In the genomic region with DNA sequence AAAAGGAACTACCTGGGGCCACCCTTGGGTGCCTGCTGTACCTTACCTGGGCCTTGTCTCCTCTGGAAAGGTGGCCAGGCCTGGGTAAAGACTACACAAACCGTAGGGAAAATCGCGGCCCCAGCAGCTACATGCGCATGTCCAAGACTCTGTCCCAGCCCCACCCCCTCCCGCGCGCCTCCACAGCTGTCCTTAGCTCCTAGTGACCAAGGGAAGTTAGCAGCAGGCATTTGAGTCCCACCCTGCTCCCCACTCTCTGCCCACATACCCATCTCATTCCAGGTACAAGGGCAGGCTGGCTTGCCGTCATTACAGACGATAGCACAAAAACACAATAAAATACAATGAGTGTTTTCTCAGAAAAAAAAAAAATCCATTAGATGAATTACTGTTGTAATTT, we compare ENCODE assay signal across 9 mouse cellular contexts. TPM values are rescaled to one million over a fixed set of nuclear protein-coding genes. Genes with fewer than 3 reads are reported as not detected.
DNase-seq lines count a peak whose midpoint lies in the region; ATAC-seq and TF ChIP-seq lines count a peak whose summit lies in the region.
"Had no signal": no experiment of that assay in that cellular context is flagged by ENCODE, and none has a peak within 500 bp of the region (broad histone marks: within the 10 kb centered on the region; RNA-seq: fewer than 3 reads in every experiment).

No protein-coding gene starts in this region.

- H3K27me3 ChIP-seq in heart, embryonic 12.5 days (replicated peaks): peaks cover 44% of the 10 kb centered on the region
- H3K27me3 ChIP-seq in E14TG2a.4 (ENCODE audit: insufficient read depth, low read length): no peaks in the 10 kb centered on the region
- H3K27me3 ChIP-seq in forebrain, embryonic 16.5 days (replicated peaks; ENCODE audit: control insufficient read depth, insufficient read depth, low read length): no peaks in the 10 kb centered on the region
- H3K27me3 ChIP-seq in limb, embryonic 14.5 days (ENCODE audit: control insufficient read depth, insufficient read depth, low read length): 0 out of 2 replicates have a peak, but pooled peaks cover under 1% of the 10 kb centered on the region

- no peaks in the 10 kb centered on the region for H3K36me3 ChIP-seq in heart, embryonic 12.5 days
- H3K36me3 ChIP-seq in E14TG2a.4 (ENCODE audit: insufficient read depth, low read length): no peaks in the 10 kb centered on the region
- no peaks in the 10 kb centered on the region for H3K36me3 ChIP-seq in forebrain, embryonic 16.5 days (ENCODE audit: control insufficient read depth, insufficient read depth)
- no peaks in the 10 kb centered on the region for H3K36me3 ChIP-seq in limb, embryonic 14.5 days (ENCODE audit: control insufficient read depth, insufficient read depth, low read length)

- no peak for DNase-seq in heart, adult 18-20 months
- DNase-seq in limb, embryonic 14.5 days (ENCODE audit: low spot score): no peak
- no peak for DNase-seq in spleen, postnatal 10 days (ENCODE audit: low spot score in 2 of 2)
- no peak for DNase-seq in spleen, adult 12 weeks (ENCODE audit: low spot score)
- DNase-seq: kidney, adult 11 months had no signal

- 33% methylated on average over 9 of the region's 9 CpGs for WGBS in heart, embryonic 12.5 days
- WGBS in forebrain, embryonic 16.5 days: 38% methylated on average over 9 of the region's 9 CpGs
- 35% methylated on average over 9 of the region's 9 CpGs for WGBS in limb, embryonic 14.5 days

- TF ChIP-seq POLR2A in limb, embryonic 14.5 days (IDR thresholded peaks at IDR 0.05; ENCODE audit: borderline replicate concordance, extremely low read depth, insufficient read depth, insufficient read length): no peak

- TF ChIP-seq CTCF in E14TG2a.4 (conservative IDR thresholded peaks at IDR 0.05; ENCODE audit: low read length): no peak

- no peak overlapping the region for H3K27ac ChIP-seq in heart, embryonic 12.5 days (ENCODE audit: poor library complexity, severe bottlenecking)
- H3K27ac ChIP-seq in forebrain, embryonic 16.5 days (ENCODE audit: low read length): no peak overlapping the region
- no peak overlapping the region for H3K27ac ChIP-seq in limb, embryonic 14.5 days (replicated peaks; ENCODE audit: low read depth, low read length)

- ATAC-seq in heart, embryonic 12.5 days (ENCODE audit: insufficient number of reproducible peaks, low FRiP score): no peak
- no peak for ATAC-seq in forebrain, embryonic 16.5 days
- no peak for ATAC-seq in limb, embryonic 14.5 days (ENCODE audit: low FRiP score, low read depth)
- no peak for ATAC-seq in activated CD4-positive, CD25-positive, alpha-beta regulatory T cell, adult 4 months

- peak overlapping the region; percentile 56 for H3K4me2 ChIP-seq in heart, embryonic 12.5 days
- peak overlapping the region; percentile 25 for H3K4me2 ChIP-seq in forebrain, embryonic 16.5 days (ENCODE audit: low read length)
- H3K4me2 ChIP-seq in limb, embryonic 14.5 days (replicated peaks; ENCODE audit: low read depth, low read length, severe bottlenecking): peak overlapping the region; percentile 19; the same call in 1 of the 2 replicates

- H3K9me3 ChIP-seq in heart, embryonic 12.5 days (replicated peaks): no peaks in the 10 kb centered on the region
- H3K9me3 ChIP-seq in E14TG2a.4 (ENCODE audit: low read length): no peaks in the 10 kb centered on the region
- no peaks in the 10 kb centered on the region for H3K9me3 ChIP-seq in forebrain, embryonic 16.5 days (ENCODE audit: control insufficient read depth, low read length)
- no peaks in the 10 kb centered on the region for H3K9me3 ChIP-seq in limb, embryonic 14.5 days (ENCODE audit: control insufficient read depth, low read length)

- no peak overlapping the region for H3K4me3 ChIP-seq in heart, embryonic 12.5 days
- H3K4me3 ChIP-seq in E14TG2a.4 (replicated peaks; ENCODE audit: low read length): peak overlapping the region; percentile 61
- no peak overlapping the region for H3K4me3 ChIP-seq in forebrain, embryonic 16.5 days (replicated peaks; ENCODE audit: low read length)
- H3K4me3 ChIP-seq in limb, embryonic 14.5 days (replicated peaks; ENCODE audit: low read length): no peak overlapping the region; the same call in 1 of the 2 replicates

- 0 out of 2 replicates have a peak overlapping the region, but pooled peaks have one; percentile 18 for H3K9ac ChIP-seq in heart, embryonic 12.5 days
- H3K9ac ChIP-seq in forebrain, embryonic 16.5 days (replicated peaks; ENCODE audit: low read depth, low read length): no peak overlapping the region
- no peak overlapping the region for H3K9ac ChIP-seq in limb, embryonic 14.5 days (ENCODE audit: low read depth, low read length, severe bottlenecking)

- peaks cover 13% of the 10 kb centered on the region; the same call in 1 of the 2 replicates for H3K4me1 ChIP-seq in heart, embryonic 12.5 days (replicated peaks)
- peaks cover 96% of the 10 kb centered on the region for H3K4me1 ChIP-seq in E14TG2a.4 (replicated peaks; ENCODE audit: low read depth, low read length)
- peaks cover 27% of the 10 kb centered on the region for H3K4me1 ChIP-seq in forebrain, embryonic 16.5 days (replicated peaks; ENCODE audit: control insufficient read depth, insufficient read depth, low read length)
- H3K4me1 ChIP-seq in limb, embryonic 14.5 days (ENCODE audit: control insufficient read depth, insufficient read depth, low read length): peaks cover 9% of the 10 kb centered on the region

RNA-seq across cellular contexts. Expression of a gene that starts 48.0 kb away (rescaled TPM):
- polyA plus RNA-seq in heart, embryonic 12.5 days (2016; fragmentation: Nextera tagmentation; extraction: Ambion mirVana): 7.6 and 8.2 TPM in 2 replicates
- total RNA-seq in heart, adult 18-20 months (2021): 10 to 100 TPM; 28.1 to 32.0 TPM
- polyA plus RNA-seq in forebrain, embryonic 16.5 days (2015; fragmentation: Nextera tagmentation; extraction: Ambion mirVana): 28.0 and 29.7 TPM in 2 replicates
- 34.7 and 43.7 TPM in 2 replicates for polyA plus RNA-seq in limb, embryonic 14.5 days (2012; rRNA removed)
- 18.1 and 21.1 TPM in 2 replicates for polyA plus RNA-seq in limb, embryonic 14.5 days (2014; fragmentation: Nextera tagmentation; extraction: Ambion mirVana)
- 10 to 100 TPM; 14.3 to 16.8 TPM for polyA plus RNA-seq in activated CD4-positive, CD25-positive, alpha-beta regulatory T cell, adult 4 months (2017; shearing (Covaris generic))
